Mouse (Mus musculus): ENCODE measurements around the gene Bcr. TPM values are rescaled to one million over a fixed set of nuclear protein-coding genes. Genes with fewer than 3 reads are reported as not detected.

Bcr gene
- polyA plus RNA-seq (2014; fragmentation: Illumina TruSeq; extraction: RNeasy Lipid Tissue Mini Kit (QIAGEN cat#74804); ENCODE audit: low read depth, low replicate concordance): 20.9 TPM

GRCm38 (mm10) chr10:75060217-75060842 lies at the start of gene Bcr:
Gene Bcr, plus strand, starts transcription at chr10:75060592.

GRCm38 (mm10) chr10:75032395-75032794 lies 28.0 kb upstream of the Bcr start, which contains the start of gene Rsph14:
Gene Rsph14, minus strand, starts transcription at chr10:75032586.

GRCm38 (mm10) chr10:75036883-75037379 lies 23.5 kb upstream of the Bcr start, which contains the start of gene Rab36:
Gene Rab36, plus strand, starts transcription at chr10:75037058.

DNA sequence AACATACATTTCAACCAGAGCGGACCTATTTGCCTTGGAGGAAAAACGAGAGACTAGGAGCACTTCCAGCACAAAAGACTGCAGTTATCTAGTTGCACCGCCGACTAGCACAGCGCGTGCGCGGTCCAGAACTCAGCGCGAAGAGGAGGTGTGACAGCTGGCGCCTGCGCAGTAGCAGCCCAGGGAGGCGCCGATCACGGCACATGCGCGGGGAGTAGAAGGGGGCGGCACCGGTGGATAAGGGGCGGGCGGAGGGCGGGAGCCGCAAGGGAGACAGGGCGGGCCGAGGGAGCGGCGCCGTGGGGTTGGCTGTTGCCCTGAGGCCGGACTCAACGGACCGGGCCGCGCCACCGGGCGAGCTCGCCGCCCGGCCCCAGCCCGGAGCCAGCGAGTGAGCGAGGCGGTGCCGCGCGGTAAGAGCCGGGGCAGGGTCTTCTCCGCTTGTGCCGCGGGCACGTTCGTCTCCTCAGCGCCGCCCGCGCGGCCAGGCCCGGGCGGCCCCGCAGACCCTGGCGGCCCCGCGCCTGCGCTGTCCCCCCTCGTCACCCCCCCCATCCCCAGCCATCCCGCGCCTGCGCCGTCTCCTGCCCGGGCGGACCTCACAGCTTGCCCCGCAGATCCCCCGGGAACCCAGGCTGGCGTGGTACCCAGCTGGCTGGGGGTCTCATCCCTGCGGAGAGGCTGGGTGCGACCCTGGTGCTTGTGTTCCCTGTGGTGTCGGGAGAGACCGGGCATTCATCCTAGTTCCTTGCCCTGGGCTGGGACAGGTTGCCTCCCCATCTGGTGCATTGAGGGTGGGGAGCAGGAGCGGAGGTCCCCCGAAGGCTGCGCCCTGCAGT lies 151.6 kb downstream of the Bcr start, which contains the start of gene Specc1l:
Specc1l (plus strand) TSS at position 267 of the 839 bp plus-strand sequence.

Other genes starting within 250 kb of the Bcr start
- gene Gnaz, start 93.4 kb upstream of the Bcr start, polyA plus RNA-seq (2014; fragmentation: Illumina TruSeq; extraction: RNeasy Lipid Tissue Mini Kit (QIAGEN cat#74804); ENCODE audit: low read depth, low replicate concordance): 0.98 TPM
- gene Rsph14, start 28.0 kb upstream of the Bcr start, polyA plus RNA-seq (2014; fragmentation: Illumina TruSeq; extraction: RNeasy Lipid Tissue Mini Kit (QIAGEN cat#74804); ENCODE audit: low read depth, low replicate concordance): not detected
- 1.2 TPM for gene Rab36, start 23.5 kb upstream of the Bcr start, polyA plus RNA-seq (2014; fragmentation: Illumina TruSeq; extraction: RNeasy Lipid Tissue Mini Kit (QIAGEN cat#74804); ENCODE audit: low read depth, low replicate concordance)
- gene Specc1l, start 151.5 kb downstream of the Bcr start, polyA plus RNA-seq (2014; fragmentation: Illumina TruSeq; extraction: RNeasy Lipid Tissue Mini Kit (QIAGEN cat#74804); ENCODE audit: low read depth, low replicate concordance): 36.2 TPM